Mouse (Mus musculus) lung, embryonic 16.5 days (tissue): Measurements from ENCODE around the gene 2010109A12Rik. TPM values are rescaled to one million over a fixed set of nuclear protein-coding genes. Genes with fewer than 3 reads are reported as not detected.
A peak's percentile ranks its signal among the peaks of the same experiment; 100 is the strongest.

Source experiments
- ATAC-seq: fragments of 200-750 bp; cut with Nextera tagmentation; 2 replicates; pipeline ENCODE4 v1.8.0; 2017; ENCODE audit warnings: low read depth, mild to moderate bottlenecking, moderate library complexity
- H3K27ac ChIP-seq: fragments of 300-500 bp; sonication (generic); 2 replicates; pipeline ENCODE4 v1.5.1; 2014; ENCODE audit warnings: mild to moderate bottlenecking, control low read depth, low read length
- H3K27me3 ChIP-seq: fragments of 300-500 bp; sonication (generic); 2 replicates; pipeline ENCODE4 v1.6.1; 2014; ENCODE audit warnings: low read depth, low read length, mixed read lengths; ENCODE audit not compliant: control insufficient read depth, insufficient read depth
- H3K36me3 ChIP-seq: fragments of 300-500 bp; sonication (generic); 2 replicates; pipeline ENCODE4 v1.6.1; 2014; ENCODE audit warnings: low read length; ENCODE audit not compliant: control insufficient read depth, insufficient read depth
- H3K4me1 ChIP-seq: fragments of 300-500 bp; sonication (generic); replicated peaks from 2 replicates; pipeline ENCODE4 v1.6.1; 2014; ENCODE audit warnings: low read length, mixed read lengths; ENCODE audit not compliant: control insufficient read depth, insufficient read depth
- H3K4me2 ChIP-seq: fragments of 300-500 bp; sonication (generic); 2 replicates; pipeline ENCODE4 v1.6.1; 2014; ENCODE audit warnings: low read depth, low read length, control low read depth
- H3K4me3 ChIP-seq: fragments of 300-500 bp; sonication (generic); 2 replicates; pipeline ENCODE4 v1.5.1; 2014; ENCODE audit warnings: mild to moderate bottlenecking, low read length, control low read depth
- H3K9ac ChIP-seq: fragments of 300-500 bp; sonication (generic); 2 replicates; pipeline ENCODE4 v1.6.1; 2014; ENCODE audit warnings: low read length, control low read depth
- H3K9me3 ChIP-seq: fragments of 300-500 bp; sonication (generic); 2 replicates; pipeline ENCODE4 v1.6.1; 2016; ENCODE audit warnings: low read length; ENCODE audit not compliant: control insufficient read depth
- WGBS: fragments of 180-500 bp; shearing (Covaris S2); extraction: QIAGEN DNeasy Blood & Tissue Kit; methylation state at CpG from one replicate; pipeline ENCODE4 v1.1.7; 2014; 5-methylcytosine and 5-hydroxymethylcytosine counted together
- polyA plus RNA-seq: library from polyadenylated mRNA; unstranded; fragments of >200 nt; fragmentation: Nextera tagmentation; extraction: Ambion mirVana; gene quantifications from 2 replicates; pipeline ENCODE4 v1.2.1, GENCODE M21; 2015

2010109A12Rik gene
- polyA plus RNA-seq, 1 experiment from 2014 or later, result 1.9 TPM

GRCm38 (mm10) chr5:93183311-93183710, 23.0 kb upstream of the 2010109A12Rik start:
- Histone ChIP-seq H3K4me2 (no peak overlapping the region), H3K4me3 (no peak overlapping the region), H3K4me1 (no peaks in the 10 kb centered on the region), H3K27me3 (no peaks in the 10 kb centered on the region), H3K9ac (no peak overlapping the region), H3K27ac (no peak overlapping the region), H3K9me3 (no peaks in the 10 kb centered on the region), H3K36me3 (peaks cover 26% of the 10 kb centered on the region)
- no peak for ATAC-seq
- WGBS, result 83% methylated on average over 6 of the region's 6 CpGs

DNA sequence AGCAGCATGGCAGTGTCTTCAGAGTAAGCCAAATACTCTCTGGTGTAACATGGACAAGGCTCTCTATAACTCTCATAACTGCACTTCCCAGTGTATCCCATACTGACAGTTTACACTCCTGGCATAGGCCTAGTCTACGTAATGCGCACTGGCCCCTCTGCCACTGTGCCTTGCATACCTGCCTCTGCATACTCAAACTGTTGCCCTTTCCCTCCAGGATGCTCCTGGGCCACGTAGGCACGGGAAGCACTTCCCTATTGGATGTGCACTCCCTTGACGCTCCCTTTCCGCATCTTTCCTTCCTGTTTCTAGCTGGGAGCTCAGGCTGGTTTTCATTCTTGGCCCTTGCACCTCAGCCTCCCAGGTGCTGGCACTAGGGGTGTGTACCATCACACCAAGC, 21.8 kb upstream of the 2010109A12Rik start:
- Histone ChIP-seq H3K4me3 (no peak overlapping the region), H3K27ac (no peak overlapping the region), H3K27me3 (no peaks in the 10 kb centered on the region), H3K4me2 (no peak overlapping the region), H3K9ac (no peak overlapping the region), H3K4me1 (no peaks in the 10 kb centered on the region), H3K9me3 (no peaks in the 10 kb centered on the region), H3K36me3 (peaks cover 26% of the 10 kb centered on the region)
- no peak for ATAC-seq
- 87% methylated on average over 6 of the region's 6 CpGs for WGBS

- no peak overlapping the region for H3K27ac ChIP-seq
- H3K4me1 ChIP-seq, result no peaks in the 10 kb centered on the region
- peaks cover 23% of the 10 kb centered on the region for H3K36me3 ChIP-seq
- no peak overlapping the region for H3K4me2 ChIP-seq
- WGBS, result 70% methylated on average over 3 of the region's 3 CpGs
- H3K27me3 ChIP-seq, result no peaks in the 10 kb centered on the region
- no peaks in the 10 kb centered on the region for H3K9me3 ChIP-seq
- no peak overlapping the region for H3K4me3 ChIP-seq
- no peak overlapping the region for H3K9ac ChIP-seq
- ATAC-seq, result no peak
Observed at GRCm38 (mm10) chr5:93189607-93190006, 16.7 kb upstream of the 2010109A12Rik start.

GRCm38 (mm10) chr5:93190428-93190827, 15.9 kb upstream of the 2010109A12Rik start:
- WGBS, result 96% methylated on average over 5 of the region's 5 CpGs
- peaks cover 17% of the 10 kb centered on the region for H3K36me3 ChIP-seq
- ATAC-seq, result no peak

DNA sequence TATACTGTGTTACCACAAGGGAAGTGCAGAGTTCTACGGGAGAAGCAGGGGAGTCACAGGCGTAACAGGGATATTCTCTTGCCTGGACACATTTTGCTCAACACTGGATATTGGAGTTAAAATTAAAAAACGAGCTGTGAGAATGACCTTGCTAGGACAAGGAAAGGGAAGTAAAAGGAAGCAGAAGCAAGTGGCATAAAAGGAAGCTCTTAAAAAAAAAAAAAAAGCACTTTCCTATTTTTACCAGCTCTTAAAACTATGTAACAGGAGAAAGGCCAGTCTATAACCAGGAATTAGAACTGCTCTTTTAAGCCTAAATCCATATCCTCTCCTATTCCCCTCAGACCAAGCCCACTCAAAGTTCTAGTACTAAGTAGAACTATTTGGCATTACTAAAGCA, 8.1 kb upstream of the 2010109A12Rik start:
- no peaks in the 10 kb centered on the region for H3K9me3 ChIP-seq
- no peak for ATAC-seq
- H3K4me1 ChIP-seq, result no peaks in the 10 kb centered on the region
- H3K4me2 ChIP-seq, result no peak overlapping the region
- no peak overlapping the region for H3K9ac ChIP-seq
- WGBS, result 81% methylated on average over 3 of the region's 3 CpGs
- H3K27ac ChIP-seq, result no peak overlapping the region
- H3K4me3 ChIP-seq, result no peak overlapping the region
- no peaks in the 10 kb centered on the region for H3K27me3 ChIP-seq
- H3K36me3 ChIP-seq, result peaks cover 18% of the 10 kb centered on the region

More at GRCm38 (mm10) chr5:93190428-93190827, 15.9 kb upstream of the 2010109A12Rik start:
- Histone ChIP-seq H3K9me3 (no peaks in the 10 kb centered on the region), H3K4me2 (no peak overlapping the region), H3K4me3 (no peak overlapping the region), H3K27me3 (no peaks in the 10 kb centered on the region), H3K27ac (no peak overlapping the region), H3K4me1 (no peaks in the 10 kb centered on the region), H3K9ac (no peak overlapping the region)

DNA sequence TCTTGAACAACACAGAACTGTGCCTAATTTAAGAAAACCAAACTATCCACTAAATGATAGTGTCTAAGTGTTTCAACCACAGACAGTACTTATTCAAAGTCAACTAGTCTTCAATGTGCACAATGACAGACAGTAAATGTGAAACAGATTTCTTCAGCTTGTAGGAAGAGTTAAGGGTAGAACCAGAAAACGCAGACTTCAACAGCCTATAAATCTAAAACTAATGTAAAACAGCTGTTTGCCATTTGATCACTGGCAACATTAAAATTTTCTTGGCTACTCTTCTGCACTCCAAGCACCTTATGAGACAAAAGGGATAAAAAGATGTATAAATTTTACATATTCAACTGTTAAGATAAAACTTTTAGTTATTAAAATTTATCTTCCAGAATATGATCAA, 5.1 kb upstream of the 2010109A12Rik start:
- Histone ChIP-seq H3K4me1 (peaks cover 6% of the 10 kb centered on the region), H3K27me3 (no peaks in the 10 kb centered on the region), H3K27ac (no peak overlapping the region), H3K9me3 (no peaks in the 10 kb centered on the region), H3K9ac (no peak overlapping the region), H3K4me2 (no peak overlapping the region), H3K36me3 (peaks cover 16% of the 10 kb centered on the region), H3K4me3 (no peak overlapping the region)
- no peak for ATAC-seq
- WGBS, result 66% methylated on average over 1 of the region's 1 CpGs

- Histone ChIP-seq H3K36me3 (peaks cover 6% of the 10 kb centered on the region), H3K27ac (peak overlapping the region; percentile 97), H3K9ac (peak overlapping the region; percentile 97), H3K27me3 (no peaks in the 10 kb centered on the region), H3K4me2 (peak overlapping the region; percentile 86), H3K9me3 (no peaks in the 10 kb centered on the region), H3K4me1 (peaks cover 10% of the 10 kb centered on the region), H3K4me3 (peak overlapping the region; percentile 88)
- WGBS, result 0% methylated on average over 48 of the region's 63 CpGs
- peak; percentile 57 for ATAC-seq
Observed at GRCm38 (mm10) chr5:93205371-93206108, 778 bp upstream of the 2010109A12Rik start.

GRCm38 (mm10) chr5:93207006-93207348, 659 bp downstream of the 2010109A12Rik start:
- Histone ChIP-seq H3K4me2 (peak overlapping the region; percentile 63), H3K27ac (peak overlapping the region; percentile 97), H3K9me3 (no peaks in the 10 kb centered on the region), H3K9ac (peak overlapping the region; percentile 97), H3K27me3 (no peaks in the 10 kb centered on the region), H3K4me3 (peak overlapping the region; percentile 88), H3K4me1 (peaks cover 10% of the 10 kb centered on the region), H3K36me3 (no peaks in the 10 kb centered on the region)
- WGBS, result 2% methylated on average over 6 of the region's 6 CpGs
- ATAC-seq, result peak; percentile 11

DNA sequence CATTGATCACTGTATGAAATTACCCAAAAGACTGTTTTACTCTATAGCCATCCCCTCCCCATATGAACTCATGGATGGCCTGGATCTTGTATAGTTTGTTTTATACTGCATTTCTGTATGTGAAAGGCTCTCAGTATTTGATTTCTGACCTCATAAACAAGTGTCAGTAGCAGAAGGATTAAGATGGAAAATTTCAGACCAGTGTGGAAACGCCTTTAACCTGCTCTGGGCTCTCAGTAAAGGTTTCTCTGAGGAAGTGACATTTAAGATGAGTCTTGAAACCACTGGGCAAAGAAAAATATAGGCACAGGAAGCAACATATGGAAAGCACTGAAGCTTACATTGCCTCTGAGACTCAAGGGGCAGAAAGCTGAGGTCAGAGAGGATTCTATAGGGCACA, 1.2 kb downstream of the 2010109A12Rik start:
- no peaks in the 10 kb centered on the region for H3K27me3 ChIP-seq
- peak overlapping the region; percentile 63; the same call in 1 of the 2 replicates for H3K4me2 ChIP-seq
- H3K9ac ChIP-seq, result no peak overlapping the region
- H3K9me3 ChIP-seq, result no peaks in the 10 kb centered on the region
- H3K4me1 ChIP-seq, result peaks cover 10% of the 10 kb centered on the region
- H3K27ac ChIP-seq, result peak overlapping the region; percentile 97
- H3K4me3 ChIP-seq, result no peak overlapping the region
- no peaks in the 10 kb centered on the region for H3K36me3 ChIP-seq
- no peak for ATAC-seq
- WGBS, result 58% methylated on average over 1 of the region's 1 CpGs
